Mouse (Mus musculus) Muller cell, postnatal 12 days (primary cell): ENCODE measurements around the gene Yy2.

ENCODE experiments used
- DNase-seq: peaks from one replicate; pipeline ENCODE4 v3.0.0-alpha.2; 2015; ENCODE audit errors: inconsistent ontology term

The Yy2 gene

DNA sequence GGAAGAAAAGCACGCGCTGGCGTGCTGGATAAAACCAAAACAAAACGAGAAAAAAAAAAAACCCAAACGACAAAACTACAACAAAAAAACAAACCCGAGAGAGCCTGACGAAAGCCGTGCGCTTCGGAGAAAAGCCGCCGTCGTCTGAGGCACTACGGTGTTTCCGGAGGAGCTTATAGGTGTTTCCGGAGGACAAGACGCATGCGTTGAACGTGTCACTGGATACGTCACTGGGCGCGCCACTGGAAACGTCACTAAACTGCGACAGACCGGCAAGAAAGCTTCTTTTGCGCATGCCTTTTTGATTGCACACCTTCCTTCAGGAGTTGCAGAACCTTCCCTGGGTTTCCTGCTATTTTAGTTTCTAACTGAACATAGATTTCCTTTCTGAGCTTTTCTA, at the start of gene Yy2:
TSS of gene Yy2 (minus strand) at position 146 of the 400 bp plus-strand sequence.
- DNase-seq: no peak

DNA sequence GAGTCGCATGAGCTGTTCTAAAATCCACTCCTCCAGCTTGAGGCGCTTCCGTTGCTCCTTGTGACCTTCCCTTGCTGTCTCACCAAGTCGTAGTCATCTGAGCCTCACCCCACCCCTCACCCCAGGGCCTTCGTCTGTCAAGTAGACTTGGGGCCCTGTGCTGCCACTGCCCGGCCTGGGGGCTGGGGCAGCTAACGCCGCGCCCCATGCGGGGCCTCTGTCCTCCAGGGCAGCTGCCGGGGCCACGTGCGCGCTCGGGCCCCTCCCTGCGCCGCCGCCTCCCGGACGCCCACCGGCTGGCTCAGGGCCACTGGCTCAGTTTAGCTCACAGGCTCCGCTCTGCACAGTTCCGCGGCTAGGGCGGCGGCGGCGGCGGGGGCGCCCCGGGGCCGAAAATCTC, 44.1 kb upstream of the Yy2 start:
- peak; percentile 27 for DNase-seq

DNA sequence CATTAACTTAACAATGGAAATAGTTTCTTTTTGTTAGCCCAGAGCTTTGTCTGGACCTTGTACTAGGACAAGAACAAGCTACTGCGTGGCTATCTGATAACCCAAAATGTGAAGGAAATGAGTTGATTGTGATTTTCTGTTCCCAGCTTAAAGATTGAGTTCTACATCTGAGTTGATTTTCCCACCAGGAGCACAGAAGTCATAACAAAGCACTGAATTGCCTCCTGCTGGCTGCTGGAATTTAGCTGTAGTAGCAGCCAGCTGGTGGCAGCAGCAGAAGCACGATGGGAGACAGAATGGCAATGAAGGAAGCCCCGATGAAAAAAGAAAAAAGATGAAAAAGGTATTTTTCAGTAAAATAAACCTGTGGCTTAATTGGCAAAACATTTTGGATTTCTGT, 32.7 kb upstream of the Yy2 start:
- DNase-seq: peak; percentile 51

DNA sequence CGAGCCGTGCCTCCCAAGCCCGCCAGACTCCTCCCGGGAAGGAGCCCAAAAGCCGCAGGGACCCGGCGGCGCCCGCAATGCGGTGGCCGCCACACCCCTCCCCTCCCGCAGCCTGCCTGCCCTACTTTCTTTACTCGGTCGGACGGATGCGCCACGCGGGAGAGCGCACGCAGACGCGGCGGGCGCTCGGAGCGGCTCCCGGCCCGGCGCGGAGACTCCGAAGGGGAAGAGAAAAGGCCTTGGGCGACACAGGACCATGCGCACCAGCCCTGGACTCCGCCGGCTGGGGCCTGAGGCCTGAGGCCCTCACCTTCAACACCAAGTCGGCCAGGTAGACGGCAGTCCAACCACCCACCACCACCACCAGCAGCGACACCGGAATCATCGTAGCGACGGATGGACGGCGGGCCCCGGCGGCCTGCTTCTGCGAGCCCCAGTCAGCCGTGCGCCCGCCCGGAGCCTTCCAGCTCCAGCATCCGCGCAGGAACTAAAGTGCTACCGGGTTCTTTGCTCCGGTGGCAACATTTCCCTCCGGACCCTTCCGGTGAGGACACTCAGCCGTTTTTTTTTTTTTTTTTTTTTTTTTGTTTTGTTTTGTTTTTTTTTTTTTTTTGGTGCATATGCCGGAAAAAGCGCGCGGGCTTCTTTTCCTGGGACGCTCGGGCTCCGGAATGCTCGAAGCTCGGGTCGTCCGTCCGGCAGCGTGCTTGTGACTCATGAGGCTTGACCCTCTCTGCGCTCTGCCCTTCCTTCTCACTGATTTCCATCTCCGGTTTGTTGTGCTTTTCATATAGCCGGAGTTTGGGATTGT, 29.6 kb upstream of the Yy2 start, which contains the start of gene Mbtps2:
TSS of gene Mbtps2 (minus strand) at position 530 of the 811 bp plus-strand sequence.
- DNase-seq: peak; percentile 76

DNA sequence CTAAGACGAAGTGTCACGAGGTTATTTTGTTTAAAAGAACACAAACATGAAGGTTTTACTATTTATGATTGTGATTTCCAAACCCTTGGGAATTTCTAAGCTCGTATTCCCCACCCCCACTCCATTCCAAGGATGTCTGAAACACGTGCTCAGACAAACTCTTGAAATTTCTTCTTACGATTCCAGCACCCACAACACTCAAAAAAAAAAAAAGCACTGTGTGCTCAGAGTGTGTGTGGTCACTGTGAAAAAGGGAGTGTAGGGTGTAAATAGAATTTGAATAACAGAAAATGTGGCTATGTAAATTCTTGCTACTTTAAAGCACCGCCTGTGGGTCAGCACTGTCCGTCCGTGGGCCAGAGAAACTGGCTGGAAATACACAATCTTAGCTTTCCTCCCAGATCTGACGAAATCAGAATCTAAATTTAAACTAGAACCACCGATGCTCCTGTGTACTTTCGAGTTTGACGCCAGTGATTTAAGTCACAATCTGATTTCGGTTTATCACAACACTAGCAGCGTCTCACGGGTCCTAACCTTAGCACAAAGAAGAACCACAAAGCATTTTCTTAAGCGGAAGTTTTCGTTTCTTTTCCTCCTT, 28.9 kb upstream of the Yy2 start:
- no peak for DNase-seq

DNA sequence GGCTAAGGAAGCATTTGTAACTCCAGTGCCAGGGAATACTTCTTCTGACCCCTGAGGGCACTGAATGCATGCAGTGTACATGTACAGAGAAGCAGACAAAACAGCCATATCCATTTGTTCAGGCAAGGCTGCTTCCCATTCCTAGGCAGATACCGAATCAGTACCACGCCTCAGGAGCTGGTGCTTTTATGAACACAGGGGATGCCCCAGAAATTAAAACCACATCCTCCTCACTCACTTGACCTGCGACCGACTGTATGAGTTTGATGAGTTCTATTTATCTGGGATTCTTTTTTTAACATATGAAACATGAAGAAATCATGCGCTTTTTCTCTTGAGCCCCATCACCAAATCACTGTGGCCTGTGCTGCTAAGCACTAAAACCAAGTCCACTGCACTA, 28.0 kb upstream of the Yy2 start:
- DNase-seq: no peak

DNA sequence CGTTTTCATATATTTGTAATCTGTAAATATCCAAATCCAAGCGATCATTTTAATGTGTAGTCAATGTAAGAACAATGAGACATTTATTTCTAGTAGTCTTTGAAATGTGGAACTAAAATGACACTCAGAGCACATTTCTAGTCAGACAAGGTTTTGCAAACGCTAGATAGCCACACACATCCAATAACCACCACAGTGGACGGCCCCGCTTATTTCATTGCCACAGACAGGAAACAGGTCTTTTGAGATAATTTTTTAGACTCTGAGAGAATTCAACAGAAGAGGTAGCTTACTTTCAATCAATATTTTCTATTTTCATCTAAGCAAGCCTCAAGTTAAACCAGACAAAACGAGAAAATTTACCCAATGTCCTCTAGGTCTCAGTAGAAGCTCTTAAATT, 27.1 kb upstream of the Yy2 start:
- no peak for DNase-seq

DNA sequence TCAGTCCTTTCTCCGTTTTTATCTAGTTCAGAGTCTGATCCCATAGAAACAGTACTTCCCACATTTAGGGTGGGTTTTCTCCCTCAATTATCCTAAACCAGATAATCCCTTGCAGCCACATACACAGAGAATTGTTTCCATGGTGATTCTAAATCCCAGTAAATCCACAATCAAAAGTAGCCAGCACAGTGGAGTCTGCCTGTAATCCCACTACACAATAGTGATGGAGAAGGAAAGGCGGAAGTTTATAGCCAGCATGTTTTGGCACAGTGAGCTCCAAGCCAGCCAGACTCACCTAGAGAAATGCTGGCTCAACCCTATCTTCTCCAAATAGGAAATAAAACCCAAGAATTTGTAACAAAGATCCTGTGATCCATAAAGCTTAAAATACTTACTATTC, 25.8 kb upstream of the Yy2 start:
- DNase-seq: no peak

DNA sequence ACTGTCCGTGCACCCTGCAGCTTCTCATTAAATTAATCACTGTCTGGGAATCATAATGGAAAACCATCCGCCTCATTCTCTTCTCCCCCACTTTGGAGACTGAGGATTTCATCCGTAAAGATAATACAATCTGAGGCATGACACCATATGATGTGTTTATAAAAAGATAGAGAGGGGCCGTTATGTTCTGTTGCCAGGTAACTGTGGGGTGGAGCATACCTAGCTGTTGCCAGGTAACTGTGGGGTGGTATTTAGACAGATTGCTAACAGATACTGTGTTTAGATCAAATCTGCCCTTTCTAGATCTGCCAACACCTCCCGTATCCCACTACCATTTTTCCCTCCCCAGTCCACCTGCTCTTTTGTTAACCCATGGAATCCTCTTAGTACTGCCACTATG, 18.2 kb upstream of the Yy2 start:
- no peak for DNase-seq

DNA sequence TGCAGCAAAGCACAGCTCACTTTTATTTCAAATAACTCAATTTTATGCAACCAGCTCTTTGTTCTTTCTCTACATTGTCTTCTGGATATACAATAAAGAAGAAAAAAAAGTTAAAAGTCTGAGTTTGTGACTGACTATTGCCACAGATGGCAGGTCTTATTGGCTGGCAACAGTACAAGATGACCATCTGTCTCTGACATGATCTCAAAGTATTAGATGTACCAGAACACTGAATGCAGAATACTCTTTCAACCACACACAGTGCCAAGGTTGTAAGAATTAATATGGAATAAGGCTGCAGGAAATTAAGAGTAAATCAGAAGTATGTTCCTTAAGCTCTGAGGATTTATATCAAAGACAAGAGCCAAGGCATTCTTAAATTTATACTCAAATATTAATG, 17.6 kb upstream of the Yy2 start:
- DNase-seq: no peak

DNA sequence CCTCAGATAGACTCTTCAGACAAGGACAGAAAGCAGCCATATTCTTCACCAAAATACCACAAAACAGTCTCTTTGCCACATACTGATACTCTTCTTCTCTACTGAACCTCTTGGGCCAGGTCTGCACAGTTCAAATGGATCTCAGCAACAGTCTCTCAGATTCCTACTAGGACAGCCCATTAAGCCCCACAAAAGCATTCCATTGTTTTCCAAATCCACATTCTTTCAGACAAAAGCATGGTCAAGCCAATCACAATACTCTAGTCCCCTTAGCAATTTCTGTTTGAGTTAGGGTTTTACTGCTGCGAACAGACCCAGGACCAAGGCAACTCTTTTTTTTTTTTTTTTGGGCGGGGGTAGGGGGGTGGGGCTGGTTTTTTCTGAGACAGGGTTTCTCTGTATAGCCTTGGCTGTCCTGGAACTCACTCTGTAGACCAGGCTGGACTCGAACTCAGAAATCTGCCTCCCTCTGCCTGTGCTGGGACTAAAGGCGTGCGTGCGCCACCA, 10.4 kb upstream of the Yy2 start:
- peak; percentile 37 for DNase-seq

DNA sequence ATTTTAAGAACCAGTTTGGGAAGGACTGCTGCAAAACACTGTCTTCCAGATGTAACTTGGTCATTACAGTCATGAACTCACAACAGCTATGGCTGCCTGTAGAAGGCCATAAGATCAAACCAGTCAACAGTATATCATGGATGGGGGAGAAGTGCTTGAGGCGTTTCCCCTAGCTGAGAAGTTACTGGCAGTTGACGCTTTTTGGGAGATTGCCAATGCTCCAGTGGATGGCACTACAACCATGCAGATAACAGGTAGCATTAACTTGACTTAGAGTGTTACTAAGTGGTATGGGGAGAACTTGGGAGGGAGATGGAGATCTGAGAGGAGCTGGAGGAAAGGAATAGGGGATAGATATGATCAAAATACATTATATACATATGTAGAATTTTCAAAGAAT, 5.9 kb upstream of the Yy2 start:
- DNase-seq: no peak

DNA sequence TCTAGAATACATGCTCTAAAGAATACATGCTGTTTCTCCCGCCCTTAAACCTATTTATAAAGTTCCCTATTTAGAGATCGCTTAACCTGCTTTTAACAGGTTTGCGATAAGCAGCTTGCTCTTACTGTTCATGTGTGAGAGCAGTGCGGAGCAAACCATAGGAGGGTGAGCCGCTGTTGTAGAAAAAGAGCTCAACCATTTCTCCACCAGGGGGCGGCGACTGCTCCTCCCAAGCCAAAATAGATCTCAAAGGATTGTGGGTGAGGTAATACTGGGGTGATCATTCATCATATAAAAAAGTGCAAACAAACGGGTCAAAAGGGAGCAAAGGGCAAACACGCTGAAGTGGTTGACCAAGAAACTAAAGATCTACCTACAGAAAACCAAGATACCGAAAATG, 5.0 kb downstream of the Yy2 start:
- no peak for DNase-seq

DNA sequence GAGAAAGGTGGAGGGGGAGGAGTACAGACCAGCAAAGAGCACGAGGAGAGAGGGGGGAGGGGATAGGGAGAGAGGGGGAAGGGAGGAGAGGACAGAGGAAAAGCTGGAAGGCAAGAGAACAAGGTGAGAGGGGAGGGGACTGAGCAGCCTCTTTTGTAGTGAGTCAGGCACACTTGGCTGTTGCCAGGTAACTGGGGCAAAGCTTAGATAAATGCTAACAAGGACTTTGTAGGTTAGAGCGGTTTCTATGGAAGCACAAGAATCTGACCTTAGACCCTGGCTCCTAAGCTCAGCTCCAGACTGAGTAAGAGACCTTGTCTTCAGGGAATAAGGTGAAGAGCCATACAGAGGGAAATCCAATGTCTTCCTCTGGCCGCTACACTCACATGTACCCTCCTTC, 21.7 kb downstream of the Yy2 start:
- DNase-seq: no peak
